Mouse (Mus musculus) heart, adult 2 months (tissue): ENCODE results near the gene Hnrnpf.

Experiments
- CTCF ChIP-seq: fragments of 200-600 bp; IDR thresholded peaks from 2 replicates; pipeline ENCODE4 v1.8.1; 2022; ENCODE audit warnings: antibody characterized with exemption, mild to moderate bottlenecking, moderate library complexity
- POLR2A ChIP-seq: fragments of 200-500 bp; IDR thresholded peaks from 2 replicates; pipeline ENCODE4 v1.6.1; 2011; ENCODE audit warnings: mild to moderate bottlenecking, low read depth, low read length, control low read depth; ENCODE audit not compliant: insufficient read depth

GRCm38 (mm10) chr6:117900126-117901080 is at the start of gene Hnrnpf:
- TF ChIP-seq CTCF (no peak), POLR2A (no peak)
